Mouse (Mus musculus) layer of hippocampus, postnatal 10 days (tissue): ENCODE measurements around the gene Npepl1. TPM values are rescaled to one million over a fixed set of nuclear protein-coding genes. Genes with fewer than 3 reads are reported as not detected.

Experiments
- DNase-seq, 2 experiments: peaks; one replicate each; pipeline ENCODE4 v3.0.0; 2021; ENCODE audit warnings: low spot score in 2 of 2
- long read RNA-seq: library from polyadenylated mRNA; stranded (forward); transcript quantifications from one replicate; pipeline ENCODE4 v2.0.0, GENCODE M21; 2023
- total RNA-seq, 2 experiments: library from RNA; stranded (reverse); gene quantifications; 2 replicates each; pipeline ENCODE4 v1.2.3; 2021

Gene Npepl1
- 10 to 100 TPM; 15.3 to 17.9 TPM for total RNA-seq
- long read RNA-seq, transcript Npepl1-201 (12 exons, 2,467 nt) = major isoform, 17 of 31 reads
- long read RNA-seq, partial matches to known transcripts = 4 of 31 reads
- long read RNA-seq, other reads (novel, unspliced or antisense) = 10 of 31 reads

GRCm38 (mm10) chr2:174109991-174110782 is at the start of gene Npepl1:
TSS of gene Npepl1 (plus strand) at chr2:174110349.
- DNase-seq = peak; percentile 73 to 81

- DNase-seq = no peak
These were observed 48.9 kb upstream of the Npepl1 start for GRCm38 (mm10) chr2:174061219-174061618.

GRCm38 (mm10) chr2:174063074-174063473 is 47.1 kb upstream of the Npepl1 start:
- DNase-seq = no peak

GRCm38 (mm10) chr2:174063527-174064211 is 46.5 kb upstream of the Npepl1 start:
- DNase-seq = no peak

GRCm38 (mm10) chr2:174067793-174068419 is 42.2 kb upstream of the Npepl1 start:
- no peak for DNase-seq

DNA sequence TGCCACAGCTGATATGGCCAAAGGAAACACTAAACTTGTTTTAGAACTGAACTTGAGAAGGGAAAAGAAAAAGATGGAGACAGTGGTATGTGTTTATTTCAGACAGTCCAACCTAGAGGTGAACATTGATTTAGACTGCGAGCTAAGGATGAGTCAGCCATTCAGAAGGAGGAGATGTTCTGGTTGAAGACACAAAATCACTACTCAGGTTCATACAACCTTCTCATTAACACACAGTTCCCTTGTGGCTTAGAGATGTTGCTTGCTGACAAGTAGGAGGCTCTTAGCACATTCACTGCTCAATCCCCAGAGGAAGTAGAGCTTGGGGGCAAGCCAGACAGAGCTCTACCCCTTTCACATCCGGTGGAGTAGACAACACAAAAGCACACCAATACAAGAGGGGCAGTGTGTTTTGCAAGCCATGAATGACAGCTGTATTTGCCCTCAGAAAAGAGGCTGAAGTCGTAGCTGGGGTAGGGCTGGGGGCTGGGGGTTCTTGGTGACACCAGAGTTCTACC is 40.6 kb upstream of the Npepl1 start:
- DNase-seq = no peak

- DNase-seq = no peak
These were observed 38.7 kb upstream of the Npepl1 start for GRCm38 (mm10) chr2:174071406-174071805.

- no peak for DNase-seq
These were observed 36.9 kb upstream of the Npepl1 start for GRCm38 (mm10) chr2:174073156-174073790.

DNA sequence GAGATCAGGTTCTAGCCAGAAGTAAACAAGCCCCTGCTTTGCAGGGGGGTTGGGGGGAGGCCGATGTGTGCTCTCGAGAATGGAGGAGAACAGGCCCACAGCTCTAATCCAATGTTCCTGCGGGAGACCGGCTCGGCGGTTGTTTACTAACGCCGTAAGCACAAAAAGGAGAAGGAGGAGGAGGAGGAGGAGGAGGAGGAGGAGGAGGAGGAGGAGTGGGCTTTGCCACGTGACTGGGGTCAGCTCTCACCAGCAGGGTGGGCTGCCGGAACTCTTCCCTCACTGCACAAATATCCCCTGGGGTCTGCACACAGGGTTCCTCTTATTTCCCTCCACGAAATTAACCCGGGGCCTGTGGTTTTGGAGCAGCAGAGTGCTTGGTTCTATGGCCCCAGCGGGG is 35.5 kb upstream of the Npepl1 start:
- DNase-seq = peak in 1 of 2 experiments; percentile 46

GRCm38 (mm10) chr2:174075072-174075570 is 35.0 kb upstream of the Npepl1 start:
- DNase-seq = peak; percentile 11 to 38

- DNase-seq = peak; percentile 96 to 97
These were observed 34.3 kb upstream of the Npepl1 start, which contains the start of gene Stx16 for GRCm38 (mm10) chr2:174075673-174076432. TSS of gene Stx16 (plus strand) at chr2:174076308.

GRCm38 (mm10) chr2:174076433-174076824 is 33.7 kb upstream of the Npepl1 start:
- DNase-seq = peak; percentile 73 to 78

- peak; percentile 13 to 37 for DNase-seq
These were observed 33.0 kb upstream of the Npepl1 start for GRCm38 (mm10) chr2:174077004-174077695.

DNA sequence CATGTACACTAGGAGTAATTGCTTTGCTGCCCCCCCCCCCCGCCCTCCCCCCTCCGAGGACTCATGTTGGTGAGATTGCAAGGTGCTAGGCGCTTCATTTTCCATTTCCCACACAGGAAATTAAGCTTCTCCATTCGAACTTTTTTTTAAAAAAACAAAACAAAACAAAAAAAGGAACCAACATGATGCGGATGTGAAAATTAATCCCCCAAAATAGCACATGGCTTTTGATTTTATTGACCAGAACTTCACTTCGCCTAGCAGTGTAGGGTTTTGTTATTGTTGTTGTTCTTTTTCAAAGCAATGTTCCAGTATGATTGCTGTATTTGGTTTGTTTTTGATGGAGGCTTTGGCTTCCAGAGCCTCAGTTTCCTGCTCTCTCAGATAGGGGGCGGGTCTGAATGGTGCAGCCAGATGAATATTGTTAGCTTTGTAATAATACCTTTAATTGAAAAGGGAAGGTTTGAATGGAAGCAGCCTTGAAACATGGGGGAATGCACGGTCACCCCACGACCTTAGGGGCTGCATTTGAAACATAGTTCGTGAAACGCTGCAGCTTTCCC is 32.3 kb upstream of the Npepl1 start:
- DNase-seq = no peak

- DNase-seq = no peak
These were observed 28.3 kb upstream of the Npepl1 start for GRCm38 (mm10) chr2:174081833-174082232.

DNA sequence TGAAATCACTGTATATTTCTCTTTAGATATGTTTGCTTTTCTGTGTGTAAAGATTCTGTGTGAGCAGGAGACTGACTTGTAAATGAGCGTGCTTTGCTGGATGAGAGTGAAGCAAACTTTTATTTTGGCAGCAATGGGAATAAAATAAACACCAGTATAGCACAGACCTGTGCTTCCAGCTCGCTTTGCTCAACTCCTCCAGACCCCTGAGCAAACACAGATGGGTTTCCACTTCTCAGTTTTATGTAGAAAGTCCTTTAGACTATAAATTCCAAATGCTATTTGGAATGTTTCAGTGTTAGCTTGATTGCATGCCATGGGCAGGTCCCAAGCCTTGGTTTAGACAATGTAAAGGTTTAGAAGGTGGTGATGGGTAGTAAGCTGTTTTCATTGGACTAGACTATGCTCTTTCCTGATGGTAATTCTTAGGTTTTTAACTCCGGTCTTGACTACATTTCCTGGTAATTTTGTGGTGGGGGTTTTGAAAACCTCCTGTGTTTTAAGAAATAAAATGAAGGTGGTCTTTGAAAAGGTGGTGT is 27.7 kb upstream of the Npepl1 start:
- DNase-seq = no peak

- DNase-seq = no peak
These were observed 15.1 kb upstream of the Npepl1 start for GRCm38 (mm10) chr2:174095086-174095485.

DNA sequence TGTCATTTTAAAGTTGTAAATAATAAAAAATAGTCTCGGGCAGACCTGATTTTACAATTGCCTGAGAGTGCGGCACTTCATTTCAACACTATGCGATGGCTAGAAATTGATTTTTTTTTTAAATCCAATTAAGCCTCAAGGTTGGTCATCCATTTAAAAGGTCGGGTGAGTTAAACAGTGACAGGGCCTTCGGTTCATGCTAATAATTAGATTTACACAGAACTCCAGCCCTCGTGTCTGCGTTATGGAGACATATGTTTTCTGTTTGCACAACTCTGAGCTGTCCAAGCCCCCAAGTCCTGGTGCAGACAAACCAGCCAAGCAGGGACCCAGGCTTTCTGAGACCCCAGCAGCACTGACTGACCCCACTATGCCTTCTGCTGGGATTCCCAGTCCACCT is 7.8 kb upstream of the Npepl1 start:
- no peak for DNase-seq

GRCm38 (mm10) chr2:174103527-174103926 is 6.6 kb upstream of the Npepl1 start:
- DNase-seq = no peak
